Mouse (Mus musculus): Measurements from ENCODE around the gene Eif3k.

GRCm38 (mm10) chr7:28938654-28939053 lies 43.0 kb downstream of the Eif3k start:
- no peak for TF ChIP-seq CTCF (IDR thresholded peaks at IDR 0.05; ENCODE audit: low read depth, low read length)
- no peak for TF ChIP-seq GATA1 (IDR thresholded peaks at IDR 0.05; ENCODE audit: borderline replicate concordance, low read length)
- TF ChIP-seq POLR2AphosphoS5 (IDR thresholded peaks at IDR 0.05; ENCODE audit: insufficient replicate concordance, low read depth, low read length): no peak
- no peak for TF ChIP-seq TAL1 (conservative IDR thresholded peaks at IDR 0.05; ENCODE audit: low read depth, low read length)

Measured in G1E (cell line).